ENCODE assay signal across 18 mouse cellular contexts in the genomic region with DNA sequence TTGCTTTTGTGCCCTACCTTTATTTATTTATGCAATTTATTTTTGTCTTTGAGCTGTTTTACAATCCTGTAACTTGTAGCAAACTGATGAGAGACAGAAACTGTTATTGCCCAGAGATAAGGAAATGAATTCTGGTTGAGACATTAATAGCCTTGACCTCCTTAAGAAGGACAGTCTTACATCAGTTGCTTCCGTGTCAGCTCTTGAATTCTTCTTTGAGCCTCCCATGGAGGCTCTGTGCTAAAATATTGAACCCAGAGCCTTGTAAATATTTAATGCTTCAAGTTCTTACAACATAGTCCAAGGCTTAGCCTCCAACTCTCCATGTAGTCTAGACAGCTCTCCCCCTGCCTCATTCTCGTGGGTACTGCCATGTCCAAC.
DNase-seq lines count a peak whose midpoint lies in the region; ATAC-seq and TF ChIP-seq lines count a peak whose summit lies in the region.
"Had no signal": no experiment of that assay in that cellular context is flagged by ENCODE, and none has a peak within 500 bp of the region (broad histone marks: within the 10 kb centered on the region; RNA-seq: fewer than 3 reads in every experiment).

No protein-coding gene starts in this region.

- no peak overlapping the region for H3K9ac ChIP-seq in intestine, embryonic 14.5 days (ENCODE audit: low read length)
- H3K9ac ChIP-seq in intestine, embryonic 15.5 days: no peak overlapping the region
- H3K9ac ChIP-seq: forebrain, embryonic 13.5 days; heart, embryonic 12.5 days; hindbrain, embryonic 12.5 days; hindbrain, embryonic 15.5 days had no signal

- no peak for TF ChIP-seq CTCF in small intestine, adult 2 months (IDR thresholded peaks at IDR 0.05; ENCODE audit: extremely low read depth, insufficient read length, insufficient replicate concordance, low read depth, low read length)

- no peak overlapping the region for H3K4me2 ChIP-seq in intestine, embryonic 14.5 days (ENCODE audit: low read length)
- H3K4me2 ChIP-seq in intestine, embryonic 15.5 days (replicated peaks): no peak overlapping the region
- H3K4me2 ChIP-seq: forebrain, embryonic 13.5 days; heart, embryonic 12.5 days; hindbrain, embryonic 12.5 days; hindbrain, embryonic 15.5 days had no signal

- no peak overlapping the region for H3K4me3 ChIP-seq in intestine, embryonic 14.5 days (ENCODE audit: low read depth, low read length)
- no peak overlapping the region for H3K4me3 ChIP-seq in intestine, embryonic 15.5 days (replicated peaks)
- H3K4me3 ChIP-seq in small intestine, adult 2 months (ENCODE audit: low read depth, low read length): no peak overlapping the region
- H3K4me3 ChIP-seq: forebrain, embryonic 10.5 days; forebrain, embryonic 13.5 days; heart, embryonic 12.5 days; hindbrain, embryonic 12.5 days; hindbrain, embryonic 15.5 days had no signal

- WGBS in intestine, embryonic 14.5 days: 28% methylated on average over 2 of the region's 2 CpGs
- WGBS in intestine, embryonic 15.5 days: 23% methylated on average over 2 of the region's 2 CpGs
- WGBS in small intestine, adult 2 months: 17% methylated on average over 2 of the region's 2 CpGs

- H3K9me3 ChIP-seq in intestine, embryonic 14.5 days (ENCODE audit: control insufficient read depth, low read length): no peaks in the 10 kb centered on the region
- H3K9me3 ChIP-seq in intestine, embryonic 15.5 days: no peaks in the 10 kb centered on the region
- H3K9me3 ChIP-seq: forebrain, embryonic 10.5 days; forebrain, embryonic 13.5 days; heart, embryonic 12.5 days; hindbrain, embryonic 12.5 days; hindbrain, embryonic 15.5 days had no signal

- no peaks in the 10 kb centered on the region for H3K27me3 ChIP-seq in intestine, embryonic 14.5 days (replicated peaks; ENCODE audit: control insufficient read depth, insufficient read depth, low read length)
- no peaks in the 10 kb centered on the region for H3K27me3 ChIP-seq in intestine, embryonic 15.5 days (replicated peaks)
- H3K27me3 ChIP-seq in small intestine, adult 2 months (ENCODE audit: control insufficient read depth, insufficient read depth, low read length): no peaks in the 10 kb centered on the region
- H3K27me3 ChIP-seq: forebrain, embryonic 13.5 days; heart, embryonic 12.5 days; hindbrain, embryonic 12.5 days; hindbrain, embryonic 15.5 days had no signal

- H3K36me3 ChIP-seq in intestine, embryonic 14.5 days (ENCODE audit: control insufficient read depth, insufficient read depth, low read length): peaks cover 8% of the 10 kb centered on the region
- no peaks in the 10 kb centered on the region for H3K36me3 ChIP-seq in intestine, embryonic 15.5 days
- no peaks in the 10 kb centered on the region for H3K36me3 ChIP-seq in small intestine, adult 2 months (ENCODE audit: control insufficient read depth, insufficient read depth, low read length)
- H3K36me3 ChIP-seq: hindbrain, embryonic 15.5 days had no signal

- no peak; the same call in 1 of the 2 replicates for ATAC-seq in intestine, embryonic 14.5 days (replicated peaks; ENCODE audit: low FRiP score, low TSS enrichment, low read depth)
- peak; percentile 44 for ATAC-seq in intestine, embryonic 15.5 days
- ATAC-seq: CD4-positive, CD25-positive, alpha-beta regulatory T cell, adult 4 months; forebrain, embryonic 13.5 days; forebrain, embryonic 16.5 days had no signal

- no peak for DNase-seq in intestine, embryonic 14.5 days (ENCODE audit: low spot score)
- DNase-seq in frontal cortex, postnatal 10 days (ENCODE audit: low spot score in 2 of 2): no peak
- no peak for DNase-seq in adrenal gland, adult 2 months
- no peak for DNase-seq in spleen, adult 12 weeks (ENCODE audit: low spot score)
- DNase-seq: adrenal gland, postnatal 25 days; cerebellum, adult 11-12 months; cerebellum, adult 9-10 months; gastrocnemius, postnatal 10 days; gastrocnemius, postnatal 36 days had no signal

- peaks cover 10% of the 10 kb centered on the region for H3K4me1 ChIP-seq in intestine, embryonic 14.5 days (replicated peaks; ENCODE audit: control insufficient read depth, insufficient read depth, low read length)
- H3K4me1 ChIP-seq in intestine, embryonic 15.5 days (replicated peaks): peaks cover 16% of the 10 kb centered on the region
- peaks cover 22% of the 10 kb centered on the region; the same call in 1 of the 2 replicates for H3K4me1 ChIP-seq in small intestine, adult 2 months (ENCODE audit: control insufficient read depth, insufficient read depth, insufficient read length, low read length)

- no peak for TF ChIP-seq POLR2A in small intestine, adult 2 months (IDR thresholded peaks at IDR 0.05; ENCODE audit: low read depth, low read length)

- H3K27ac ChIP-seq in intestine, embryonic 14.5 days (ENCODE audit: low read depth): peak overlapping the region; percentile 52; the same call in 1 of the 2 replicates
- peak overlapping the region; percentile 72 for H3K27ac ChIP-seq in intestine, embryonic 15.5 days
- peak overlapping the region; percentile 99 for H3K27ac ChIP-seq in small intestine, adult 2 months (ENCODE audit: insufficient read depth, low read depth, low read length)
- H3K27ac ChIP-seq: forebrain, embryonic 10.5 days; forebrain, embryonic 13.5 days; hindbrain, embryonic 12.5 days; hindbrain, embryonic 15.5 days had no signal
